Mouse (Mus musculus) heart, postnatal 0 days (tissue): ENCODE results near the gene Apba3.

Experiments
- CTCF ChIP-seq: IDR thresholded peaks from 2 replicates; pipeline ENCODE4 v1.5.1; 2016; ENCODE audit warnings: antibody characterized with exemption, control low read depth, low read depth
- EP300 ChIP-seq: IDR thresholded peaks from 2 replicates; pipeline ENCODE4 v1.6.1; 2016; ENCODE audit warnings: antibody characterized with exemption, low read depth

- TF ChIP-seq CTCF (no peak), EP300 (no peak)
These were observed 7.1 kb downstream of the Apba3 start for GRCm38 (mm10) chr10:81273842-81274241.
